Mouse (Mus musculus) left cerebral cortex, adult 11 months (tissue): ENCODE results near the gene Prn.

Experiments used
- DNase-seq: peaks from one replicate; pipeline ENCODE4 v3.0.0; 2022; ENCODE audit warnings: low spot score

The Prn gene

DNA sequence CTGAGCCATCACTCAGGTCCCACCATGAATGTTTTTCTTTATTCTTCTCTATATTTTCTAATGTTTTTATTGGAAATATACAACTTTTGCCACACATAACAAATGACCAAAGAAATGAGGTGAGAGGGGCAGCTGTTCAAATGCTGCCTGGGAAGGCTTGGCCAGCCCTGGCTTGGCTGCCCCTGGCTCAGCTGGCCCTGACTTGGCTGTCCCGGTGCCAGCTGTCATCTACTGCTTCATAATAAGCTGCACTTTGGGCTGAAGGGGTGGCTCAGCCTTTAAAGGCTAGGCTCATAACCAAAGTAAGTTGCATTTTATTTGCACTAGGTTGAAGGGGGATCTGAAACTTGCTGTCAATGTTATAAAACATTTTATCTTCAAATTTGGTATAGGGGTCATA lies 2.9 kb upstream of the Prn start:
- DNase-seq: no peak

GRCm38 (mm10) chr2:131907311-131907710 lies 2.4 kb upstream of the Prn start:
- DNase-seq: no peak

- DNase-seq: no peak
These were observed 1.4 kb upstream of the Prn start for GRCm38 (mm10) chr2:131908351-131908861.

GRCm38 (mm10) chr2:131908906-131909305 lies 851 bp upstream of the Prn start:
- DNase-seq: no peak

GRCm38 (mm10) chr2:131910847-131911246 lies 1.1 kb downstream of the Prn start:
- DNase-seq: no peak

DNA sequence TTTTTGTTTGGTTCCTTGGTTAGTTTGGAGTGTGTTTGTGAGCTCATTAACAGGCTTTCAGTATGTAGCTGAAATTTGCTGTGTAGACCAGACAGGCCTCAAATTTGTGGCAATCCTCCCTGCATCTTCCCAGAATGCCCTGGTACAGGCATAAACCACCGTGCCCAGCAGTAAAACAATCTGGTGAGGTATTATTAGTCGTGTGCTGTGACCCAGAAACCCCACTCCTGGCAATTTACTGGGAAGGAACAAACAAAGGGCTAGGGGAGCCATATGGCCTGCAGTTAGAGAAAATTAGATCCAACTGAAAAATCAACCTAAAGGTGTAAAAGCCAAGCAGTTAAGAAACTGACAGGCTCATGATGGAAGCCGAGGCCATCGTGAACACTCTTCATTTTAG lies 1.6 kb downstream of the Prn start:
- DNase-seq: no peak

DNA sequence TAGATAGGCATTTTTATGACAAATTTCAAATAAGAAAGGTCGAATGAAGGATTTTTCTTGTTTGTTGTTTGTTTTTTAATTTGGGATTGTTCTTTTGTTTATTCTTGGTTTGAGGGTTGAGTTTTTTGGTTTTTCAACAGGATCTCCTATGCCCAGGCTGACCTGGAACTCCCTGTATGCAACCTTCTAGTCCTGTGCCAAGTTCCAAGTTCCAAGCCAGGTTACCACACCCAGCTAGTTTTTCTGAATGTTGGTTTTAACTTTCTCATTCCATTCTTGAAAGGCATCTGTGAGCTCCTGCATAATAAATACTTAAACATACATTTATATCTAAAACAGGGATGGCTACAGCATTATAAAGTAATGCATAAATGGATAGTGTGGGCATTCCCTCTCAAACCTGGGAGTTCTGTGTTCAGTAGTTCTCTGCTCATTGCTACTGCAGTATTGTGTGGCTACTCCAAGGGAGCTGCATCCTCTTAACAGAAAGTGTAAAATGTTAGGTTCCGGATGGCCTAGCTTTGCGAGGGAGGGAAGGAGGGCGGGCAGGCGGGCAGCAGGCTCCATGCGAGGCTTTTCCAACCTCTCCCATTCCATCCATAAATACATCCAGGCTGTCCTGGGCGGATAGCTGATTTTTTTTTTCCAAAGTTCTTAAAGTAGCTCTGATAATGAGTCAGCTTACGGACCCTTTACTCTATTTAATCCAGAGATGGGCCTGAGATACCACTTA lies 2.9 kb downstream of the Prn start:
- DNase-seq: no peak

DNA sequence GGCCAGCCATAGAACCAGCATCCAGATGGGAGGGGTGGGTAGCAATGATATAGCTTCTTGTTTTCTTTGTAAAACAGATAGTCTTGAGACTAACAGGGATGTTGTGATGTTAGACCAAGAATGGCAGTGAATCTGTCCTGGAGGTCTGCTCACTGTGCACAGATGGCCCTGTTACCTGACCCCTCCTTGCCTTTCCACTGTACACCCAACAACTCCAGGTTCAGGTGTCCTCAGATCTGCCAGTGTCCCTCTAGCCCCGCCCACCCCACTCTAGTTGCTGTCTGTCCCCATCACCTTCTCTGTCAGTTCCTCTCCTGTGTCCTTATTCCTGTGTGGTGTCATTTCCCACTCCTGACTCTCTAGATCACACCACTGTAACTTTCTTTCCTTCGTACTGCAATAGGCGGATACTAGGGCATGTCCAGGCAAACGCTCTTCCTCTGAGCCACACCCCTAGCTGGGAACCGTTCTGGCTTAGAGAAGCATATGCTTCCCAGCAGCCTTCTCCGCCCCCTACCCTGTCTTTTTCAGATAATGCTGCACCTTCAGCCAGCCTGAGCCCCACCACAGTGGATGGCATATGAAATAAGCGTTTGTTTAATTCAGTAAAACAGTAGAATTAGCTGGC lies 22.6 kb downstream of the Prn start:
- no peak for DNase-seq

- DNase-seq: no peak
These were observed 23.3 kb downstream of the Prn start for GRCm38 (mm10) chr2:131933013-131933412.

GRCm38 (mm10) chr2:131933598-131933997 lies 23.8 kb downstream of the Prn start:
- no peak for DNase-seq

DNA sequence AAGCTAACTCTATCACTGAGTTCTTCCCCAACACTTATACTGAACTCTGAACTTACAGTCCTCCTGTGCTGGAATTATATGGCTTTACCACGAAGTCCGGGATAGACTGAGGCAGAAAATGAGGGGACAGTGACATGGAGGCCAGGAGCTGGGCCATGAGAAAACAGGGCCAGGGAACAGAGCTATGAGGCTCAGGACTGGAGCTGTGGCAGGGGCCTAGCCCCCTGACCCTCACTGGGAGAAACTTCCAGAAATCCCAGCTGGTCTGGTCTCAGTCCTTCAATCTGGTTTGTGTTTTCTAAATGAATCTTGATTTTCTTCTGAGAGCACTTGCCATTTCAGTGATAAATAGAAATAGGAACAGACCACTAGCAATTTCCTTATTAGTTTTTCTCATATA lies 24.5 kb downstream of the Prn start:
- DNase-seq: no peak

GRCm38 (mm10) chr2:131935390-131936105 lies 25.8 kb downstream of the Prn start:
- DNase-seq: no peak

GRCm38 (mm10) chr2:131936410-131936809 lies 26.7 kb downstream of the Prn start:
- no peak for DNase-seq

DNA sequence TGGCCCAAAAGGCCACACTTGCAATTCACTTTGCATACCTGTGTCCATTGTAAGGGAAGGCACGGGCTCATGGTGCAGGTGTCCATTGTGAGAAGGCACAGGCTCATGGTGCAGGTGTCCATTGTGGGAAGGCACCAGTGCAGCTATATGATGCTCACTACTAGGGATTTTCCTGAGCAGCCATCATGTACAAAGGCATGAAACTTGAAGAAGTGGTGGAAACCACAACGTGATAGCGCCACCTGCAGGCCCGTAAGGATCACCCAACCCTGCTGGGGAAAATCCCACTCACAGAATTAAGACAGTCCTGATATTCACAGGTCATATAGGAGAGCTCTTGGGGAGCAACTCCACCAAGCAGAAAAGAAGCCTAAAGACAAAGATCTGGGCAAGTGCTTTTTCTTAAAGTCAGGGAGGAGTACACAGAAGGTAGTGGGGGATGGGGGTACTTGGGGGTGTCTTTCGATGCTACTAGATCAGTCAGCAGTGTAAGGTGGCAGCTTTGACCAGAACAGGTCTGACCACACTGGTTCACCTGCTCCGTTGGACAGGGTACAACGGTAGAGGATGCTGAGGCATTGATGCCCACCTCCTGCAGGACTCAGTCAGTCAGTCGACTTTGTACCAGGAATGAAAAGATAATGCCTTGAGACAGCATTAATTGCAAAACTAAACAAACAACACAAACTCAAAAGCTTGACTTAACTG lies 29.8 kb downstream of the Prn start:
- DNase-seq: no peak

- no peak for DNase-seq
These were observed 30.7 kb downstream of the Prn start for GRCm38 (mm10) chr2:131940506-131940905.

DNA sequence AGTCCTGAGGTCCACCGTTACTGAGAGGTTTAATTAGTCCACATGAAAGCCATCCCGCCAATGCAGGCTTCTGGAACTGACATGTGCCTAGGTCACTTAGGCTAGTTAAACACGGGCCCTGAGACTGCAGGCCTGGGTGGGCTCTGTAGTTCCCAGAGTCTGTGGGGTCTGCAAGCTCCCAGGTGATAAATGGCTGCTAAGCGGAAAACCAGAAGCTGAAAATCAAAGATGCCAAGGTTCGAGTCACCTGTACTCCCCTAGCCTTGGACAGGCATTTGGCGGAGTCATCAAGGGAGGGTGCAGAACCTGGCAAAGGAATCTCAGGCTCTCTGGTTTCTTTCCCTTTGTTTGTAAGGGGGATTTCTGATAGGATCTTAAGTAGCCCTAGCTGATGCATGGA lies 31.7 kb downstream of the Prn start:
- DNase-seq: no peak

DNA sequence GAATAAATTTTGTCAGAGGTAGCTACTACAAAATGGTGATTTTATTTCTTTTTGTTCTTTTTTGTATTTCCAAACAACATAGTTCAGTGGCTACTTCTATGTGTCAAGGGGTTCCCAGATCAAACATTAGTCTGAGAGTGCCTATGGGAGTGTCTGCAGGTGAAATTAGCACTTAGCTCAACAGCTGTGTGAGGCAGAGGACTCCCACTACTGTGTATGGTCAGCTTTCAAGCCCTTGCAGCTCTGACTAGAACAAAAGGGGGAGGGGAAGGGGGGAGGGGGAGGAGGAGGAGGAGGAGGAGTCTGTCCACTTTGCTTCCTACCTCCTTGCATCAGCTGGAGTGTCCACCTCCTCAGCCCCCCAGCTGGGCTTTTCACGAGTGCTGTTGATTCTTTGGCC lies 34.6 kb downstream of the Prn start:
- no peak for DNase-seq

GRCm38 (mm10) chr2:131945225-131945624 lies 35.5 kb downstream of the Prn start:
- no peak for DNase-seq

DNA sequence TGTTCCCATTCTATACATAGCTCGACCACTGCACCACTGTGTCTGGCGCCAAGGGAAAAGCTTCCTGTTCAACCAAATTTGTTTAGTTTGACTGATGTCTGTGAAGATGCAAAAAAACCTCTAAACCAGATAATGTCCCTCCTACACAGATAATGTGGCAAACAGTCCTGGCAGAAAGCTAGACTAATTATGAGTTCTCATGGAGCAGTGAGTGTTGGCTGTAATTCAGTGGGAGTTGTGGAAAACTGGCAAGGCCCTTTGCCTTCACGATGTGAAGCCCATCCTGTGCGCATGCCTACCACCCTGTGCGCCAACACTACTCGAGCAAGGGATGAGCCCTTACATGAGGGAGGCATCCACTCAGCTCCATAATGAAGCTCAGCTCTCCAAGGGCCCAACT lies 36.0 kb downstream of the Prn start:
- no peak for DNase-seq

DNA sequence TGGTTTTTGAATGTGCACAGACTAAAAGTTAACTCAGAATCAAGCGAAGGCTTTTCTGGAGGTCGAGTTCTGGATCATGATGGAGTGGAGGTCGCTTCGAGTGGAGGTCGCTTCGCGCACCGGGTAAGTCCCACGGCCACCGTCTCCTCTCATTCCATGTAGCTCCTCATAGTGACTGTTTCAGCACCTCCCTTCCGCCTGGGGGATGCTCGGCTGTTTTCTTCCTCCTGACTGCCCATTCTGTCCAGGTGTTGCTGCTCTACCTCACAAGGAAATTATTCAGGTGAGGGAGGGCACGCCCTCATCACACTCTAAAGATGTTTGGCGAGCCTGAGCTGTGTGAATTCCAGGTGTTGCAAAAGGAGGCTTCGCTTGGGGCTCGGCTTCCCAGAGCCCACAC lies 36.6 kb downstream of the Prn start:
- DNase-seq: no peak

- DNase-seq: no peak
These were observed 38.4 kb downstream of the Prn start for GRCm38 (mm10) chr2:131948156-131948555.

GRCm38 (mm10) chr2:131948916-131949639 lies 39.3 kb downstream of the Prn start:
- no peak for DNase-seq
